Mouse (Mus musculus): ENCODE results near the gene Wdr34. TPM values are rescaled to one million over a fixed set of nuclear protein-coding genes. Genes with fewer than 3 reads are reported as not detected.

Gene Wdr34
- polyA plus RNA-seq (2014; fragmentation: Nextera tagmentation; extraction: Ambion mirVana), result 17.5 and 17.6 TPM in 2 replicates

- peak within 1 kb of the TSS; percentile 75 for H3K9ac ChIP-seq (ENCODE audit: low read depth, low read length)
- ATAC-seq (replicated peaks; ENCODE audit: insufficient number of reproducible peaks, low FRiP score, low TSS enrichment), result peak; percentile 90
- H3K36me3 ChIP-seq (ENCODE audit: control insufficient read depth, insufficient read depth, low read length), result 0 out of 2 replicates have a peak, but pooled peaks cover 2% of the 10 kb centered on the region
- no peaks in the 10 kb centered on the region for H3K27me3 ChIP-seq (ENCODE audit: control insufficient read depth, insufficient read depth, low read length)
- H3K27ac ChIP-seq (ENCODE audit: low read depth, low read length), result peak within 1 kb of the TSS; percentile 88
- H3K4me3 ChIP-seq (ENCODE audit: low read depth, low read length), result peak within 1 kb of the TSS; percentile 58
- 1% methylated on average over 54 of the region's 54 CpGs for WGBS (ENCODE audit: insufficient replicate concordance)
- no peaks in the 10 kb centered on the region for H3K9me3 ChIP-seq (replicated peaks; ENCODE audit: control insufficient read depth, low read length)
- peak within 1 kb of the TSS; percentile 82 for H3K4me2 ChIP-seq
- H3K4me1 ChIP-seq (ENCODE audit: control insufficient read depth, insufficient read depth, low read length), result no peaks in the 10 kb centered on the region
Measured at GRCm38 (mm10) chr2:30048699-30049388, at the start of gene Wdr34. Wdr34 (minus strand) TSS chr2:30048881.

GRCm38 (mm10) chr2:30095882-30096527 lies 47.3 kb upstream of the Wdr34 start:
- Histone ChIP-seq H3K4me1 (ENCODE audit: control insufficient read depth, insufficient read depth, low read length) (peaks cover 12% of the 10 kb centered on the region; the same call in 1 of the 2 replicates), H3K4me3 (ENCODE audit: low read depth, low read length) (no peak overlapping the region), H3K36me3 (ENCODE audit: control insufficient read depth, insufficient read depth, low read length) (peaks cover 4% of the 10 kb centered on the region; the same call in 1 of the 2 replicates), H3K27ac (ENCODE audit: low read depth, low read length) (no peak overlapping the region), H3K27me3 (ENCODE audit: control insufficient read depth, insufficient read depth, low read length) (no peaks in the 10 kb centered on the region), H3K9me3 (replicated peaks; ENCODE audit: control insufficient read depth, low read length) (no peaks in the 10 kb centered on the region), H3K9ac (ENCODE audit: low read depth, low read length) (no peak overlapping the region), H3K4me2 (no peak overlapping the region)
- no peak for ATAC-seq (replicated peaks; ENCODE audit: insufficient number of reproducible peaks, low FRiP score, low TSS enrichment)
- WGBS (ENCODE audit: insufficient replicate concordance), result 75% methylated on average over 2 of the region's 2 CpGs

GRCm38 (mm10) chr2:30094208-30094588 lies 45.5 kb upstream of the Wdr34 start:
- ATAC-seq (replicated peaks; ENCODE audit: insufficient number of reproducible peaks, low FRiP score, low TSS enrichment), result peak; percentile 1; the same call in 1 of the 2 replicates

GRCm38 (mm10) chr2:30093471-30094207 lies 45.0 kb upstream of the Wdr34 start, which contains the start of gene Zdhhc12:
Zdhhc12 (minus strand) TSS chr2:30093648.
- H3K36me3 ChIP-seq (ENCODE audit: control insufficient read depth, insufficient read depth, low read length), result peaks cover 5% of the 10 kb centered on the region
- peak within 1 kb of the TSS; percentile 75 for H3K27ac ChIP-seq (ENCODE audit: low read depth, low read length)

More at GRCm38 (mm10) chr2:30094208-30094588, 45.5 kb upstream of the Wdr34 start:
- Histone ChIP-seq H3K36me3 (ENCODE audit: control insufficient read depth, insufficient read depth, low read length) (peaks cover 5% of the 10 kb centered on the region), H3K27me3 (ENCODE audit: control insufficient read depth, insufficient read depth, low read length) (no peaks in the 10 kb centered on the region), H3K9me3 (replicated peaks; ENCODE audit: control insufficient read depth, low read length) (no peaks in the 10 kb centered on the region), H3K4me3 (ENCODE audit: low read depth, low read length) (peak overlapping the region; percentile 62), H3K27ac (ENCODE audit: low read depth, low read length) (peak overlapping the region; percentile 75), H3K9ac (ENCODE audit: low read depth, low read length) (peak overlapping the region; percentile 80), H3K4me1 (ENCODE audit: control insufficient read depth, insufficient read depth, low read length) (peaks cover 12% of the 10 kb centered on the region; the same call in 1 of the 2 replicates), H3K4me2 (peak overlapping the region; percentile 94)
- 4% methylated on average over 13 of the region's 13 CpGs for WGBS (ENCODE audit: insufficient replicate concordance)

GRCm38 (mm10) chr2:30092280-30092918 lies 43.7 kb upstream of the Wdr34 start:
- Histone ChIP-seq H3K9me3 (replicated peaks; ENCODE audit: control insufficient read depth, low read length) (no peaks in the 10 kb centered on the region), H3K4me1 (ENCODE audit: control insufficient read depth, insufficient read depth, low read length) (peaks cover 12% of the 10 kb centered on the region; the same call in 1 of the 2 replicates), H3K36me3 (ENCODE audit: control insufficient read depth, insufficient read depth, low read length) (peaks cover 7% of the 10 kb centered on the region; the same call in 1 of the 2 replicates), H3K9ac (ENCODE audit: low read depth, low read length) (peak overlapping the region; percentile 80), H3K27me3 (ENCODE audit: control insufficient read depth, insufficient read depth, low read length) (no peaks in the 10 kb centered on the region), H3K4me2 (peak overlapping the region; percentile 94), H3K27ac (ENCODE audit: low read depth, low read length) (no peak overlapping the region), H3K4me3 (ENCODE audit: low read depth, low read length) (peak overlapping the region; percentile 62)
- 25% methylated on average over 6 of the region's 6 CpGs for WGBS (ENCODE audit: insufficient replicate concordance)
- ATAC-seq (replicated peaks; ENCODE audit: insufficient number of reproducible peaks, low FRiP score, low TSS enrichment), result no peak

More at GRCm38 (mm10) chr2:30093471-30094207, 45.0 kb upstream of the Wdr34 start, which contains the start of gene Zdhhc12:
- under 1% methylated on average over 49 of the region's 51 CpGs for WGBS (ENCODE audit: insufficient replicate concordance)
- peak within 1 kb of the TSS; percentile 62 for H3K4me3 ChIP-seq (ENCODE audit: low read depth, low read length)
- H3K4me1 ChIP-seq (ENCODE audit: control insufficient read depth, insufficient read depth, low read length), result peaks cover 12% of the 10 kb centered on the region; the same call in 1 of the 2 replicates
- no peaks in the 10 kb centered on the region for H3K9me3 ChIP-seq (replicated peaks; ENCODE audit: control insufficient read depth, low read length)
- peak within 1 kb of the TSS; percentile 80 for H3K9ac ChIP-seq (ENCODE audit: low read depth, low read length)
- no peaks in the 10 kb centered on the region for H3K27me3 ChIP-seq (ENCODE audit: control insufficient read depth, insufficient read depth, low read length)
- peak within 1 kb of the TSS; percentile 94 for H3K4me2 ChIP-seq
- ATAC-seq (replicated peaks; ENCODE audit: insufficient number of reproducible peaks, low FRiP score, low TSS enrichment), result peak; percentile 96

GRCm38 (mm10) chr2:30091521-30091920 lies 42.8 kb upstream of the Wdr34 start:
- Histone ChIP-seq H3K9me3 (replicated peaks; ENCODE audit: control insufficient read depth, low read length) (no peaks in the 10 kb centered on the region), H3K4me2 (no peak overlapping the region), H3K9ac (ENCODE audit: low read depth, low read length) (no peak overlapping the region), H3K4me3 (ENCODE audit: low read depth, low read length) (no peak overlapping the region), H3K27me3 (ENCODE audit: control insufficient read depth, insufficient read depth, low read length) (no peaks in the 10 kb centered on the region), H3K36me3 (ENCODE audit: control insufficient read depth, insufficient read depth, low read length) (peaks cover 10% of the 10 kb centered on the region; the same call in 1 of the 2 replicates), H3K4me1 (ENCODE audit: control insufficient read depth, insufficient read depth, low read length) (peaks cover 12% of the 10 kb centered on the region; the same call in 1 of the 2 replicates), H3K27ac (ENCODE audit: low read depth, low read length) (no peak overlapping the region)
- no peak for ATAC-seq (replicated peaks; ENCODE audit: insufficient number of reproducible peaks, low FRiP score, low TSS enrichment)
- WGBS (ENCODE audit: insufficient replicate concordance), result 92% methylated on average over 12 of the region's 12 CpGs

GRCm38 (mm10) chr2:30087310-30087709 lies 38.6 kb upstream of the Wdr34 start:
- Histone ChIP-seq H3K4me1 (ENCODE audit: control insufficient read depth, insufficient read depth, low read length) (peaks cover 5% of the 10 kb centered on the region; the same call in 1 of the 2 replicates), H3K36me3 (ENCODE audit: control insufficient read depth, insufficient read depth, low read length) (peaks cover 10% of the 10 kb centered on the region; the same call in 1 of the 2 replicates), H3K4me3 (ENCODE audit: low read depth, low read length) (no peak overlapping the region), H3K27me3 (ENCODE audit: control insufficient read depth, insufficient read depth, low read length) (no peaks in the 10 kb centered on the region), H3K27ac (ENCODE audit: low read depth, low read length) (no peak overlapping the region), H3K4me2 (no peak overlapping the region), H3K9ac (ENCODE audit: low read depth, low read length) (no peak overlapping the region), H3K9me3 (replicated peaks; ENCODE audit: control insufficient read depth, low read length) (no peaks in the 10 kb centered on the region)
- 88% methylated on average over 4 of the region's 4 CpGs for WGBS (ENCODE audit: insufficient replicate concordance)
- ATAC-seq (replicated peaks; ENCODE audit: insufficient number of reproducible peaks, low FRiP score, low TSS enrichment), result no peak
